Mouse (Mus musculus): Measurements from ENCODE around the gene Gm20449.

GRCm38 (mm10) chr7:41393048-41393971, 105.9 kb downstream of the Gm20449 start, which contains the start of gene AI987944:
- TF ChIP-seq CTCF (IDR thresholded peaks at IDR 0.05; ENCODE audit: low read depth) (no peak), EP300 (IDR thresholded peaks at IDR 0.05; ENCODE audit: low read depth) (no peak)

All from liver, embryonic 14.5 days (tissue).